Mouse (Mus musculus) myocyte (in vitro differentiated cells): ENCODE data around the gene Coro1c. TPM values are rescaled to one million over a fixed set of nuclear protein-coding genes. Genes with fewer than 3 reads are reported as not detected.

Experiments used
- H3K27me3 ChIP-seq: one replicate; pipeline ENCODE4 v1.6.1; 2011; ENCODE audit not compliant: control insufficient read depth, insufficient read depth, insufficient read length
- H3K36me3 ChIP-seq: one replicate; pipeline ENCODE4 v1.6.1; 2011; ENCODE audit not compliant: control insufficient read depth, insufficient read depth
- H3K4me2 ChIP-seq: one replicate; pipeline ENCODE4 v1.6.1; 2011; ENCODE audit warnings: low read depth, control low read depth
- H3K4me3 ChIP-seq: one replicate; pipeline ENCODE4 v1.5.1; 2011; ENCODE audit warnings: mild to moderate bottlenecking, control low read depth, moderate library complexity
- H3K79me2 ChIP-seq: one replicate; pipeline ENCODE4 v1.6.1; 2011; ENCODE audit not compliant: control insufficient read depth, insufficient read depth
- H3ac ChIP-seq: one replicate; pipeline ENCODE4 v1.6.1; 2011; ENCODE audit not compliant: control insufficient read depth, insufficient read length
- CEBPB ChIP-seq: IDR thresholded peaks from 2 replicates; pipeline ENCODE4 v1.6.1; 2011; ENCODE audit warnings: mild to moderate bottlenecking, moderate library complexity; ENCODE audit not compliant: poor library complexity, insufficient read depth, severe bottlenecking
- E2F4 ChIP-seq: IDR thresholded peaks from one replicate; pipeline ENCODE4 v1.6.1; 2011; ENCODE audit warnings: mild to moderate bottlenecking, control low read depth, moderate library complexity; ENCODE audit not compliant: insufficient read depth
- MAX ChIP-seq: IDR thresholded peaks from one replicate; pipeline ENCODE4 v1.6.1; 2011; ENCODE audit warnings: low read depth, mild to moderate bottlenecking, control low read depth
- MYOD1 ChIP-seq, 3 experiments: IDR thresholded peaks; one replicate each; pipeline ENCODE4 v1.6.1; 2011; ENCODE audit warnings: control low read depth in 2 of 3, low read depth in 2 of 3, mild to moderate bottlenecking in 2 of 3, moderate library complexity in 1 of 3; ENCODE audit not compliant: insufficient read length in 2 of 3, control insufficient read depth in 1 of 3
- MYOG ChIP-seq, 3 experiments: IDR thresholded peaks; one replicate each; pipeline ENCODE4 v1.6.1; 2011; ENCODE audit warnings: control low read depth in 2 of 3, low read depth in 2 of 3, mild to moderate bottlenecking in 2 of 3; ENCODE audit not compliant: insufficient read length in 2 of 3, control insufficient read depth in 1 of 3, insufficient read depth in 1 of 3
- POLR2A ChIP-seq: IDR thresholded peaks from one replicate; pipeline ENCODE4 v1.6.1; 2011; ENCODE audit warnings: low read depth, mild to moderate bottlenecking, control low read depth, moderate library complexity; ENCODE audit not compliant: insufficient read length
- POLR2AphosphoS2 ChIP-seq: IDR thresholded peaks from one replicate; pipeline ENCODE4 v1.6.1; 2011; ENCODE audit warnings: low read depth, control low read depth; ENCODE audit not compliant: insufficient read length
- REST ChIP-seq: IDR thresholded peaks from one replicate; pipeline ENCODE4 v1.6.1; 2011; ENCODE audit warnings: mild to moderate bottlenecking, control low read depth, moderate library complexity; ENCODE audit not compliant: insufficient read depth, insufficient read length
- SRF ChIP-seq: IDR thresholded peaks from one replicate; pipeline ENCODE4 v1.6.1; 2011; ENCODE audit warnings: low read depth; ENCODE audit not compliant: control insufficient read depth, insufficient read length
- TCF12 ChIP-seq: IDR thresholded peaks from one replicate; pipeline ENCODE4 v1.6.1; 2011; ENCODE audit warnings: mild to moderate bottlenecking, control low read depth; ENCODE audit not compliant: poor library complexity, insufficient read depth, severe bottlenecking
- TCF3 ChIP-seq: IDR thresholded peaks from one replicate; pipeline ENCODE4 v1.6.1; 2011; ENCODE audit warnings: low read depth, control low read depth; ENCODE audit not compliant: insufficient read length
- USF1 ChIP-seq: IDR thresholded peaks from one replicate; pipeline ENCODE4 v1.6.1; 2011; ENCODE audit warnings: low read depth, mild to moderate bottlenecking, control low read depth, moderate library complexity
- polyA plus RNA-seq: library from polyadenylated mRNA; unstranded; fragments of >200 nt; fragmentation: generic; extraction: Trizol; gene quantifications from one replicate; pipeline ENCODE4 v1.2.1, GENCODE M21; 2012; ENCODE audit warnings: missing spikeins

Gene Coro1c
- polyA plus RNA-seq, 1 experiment, result 58.9 TPM

DNA sequence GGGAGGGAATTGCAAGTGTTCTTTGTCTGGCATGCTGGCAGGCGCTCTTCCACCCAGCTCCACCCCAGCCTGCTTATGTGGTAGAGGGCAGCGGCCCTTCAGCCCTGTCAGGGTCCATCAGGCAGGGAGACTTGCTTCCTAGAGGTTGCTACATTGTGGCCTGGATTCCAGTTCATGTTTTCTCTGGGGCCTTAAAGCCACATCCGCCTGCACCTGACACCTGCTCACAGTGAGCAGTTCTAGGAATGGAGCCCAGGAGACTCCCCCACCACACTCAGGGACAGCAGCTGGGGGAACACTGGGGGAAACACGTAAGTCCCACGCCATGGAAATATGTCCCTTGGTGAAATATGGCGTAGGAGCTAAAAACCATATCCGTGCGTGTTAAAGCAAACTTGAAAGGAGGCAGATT, 76.1 kb downstream of the Coro1c start, which contains the start of gene Selplg:
Selplg (minus strand) TSS at position 155 of the 412 bp plus-strand sequence.
- Histone ChIP-seq H3ac (no peak within 1 kb of the TSS), H3K27me3 (no peaks in the 10 kb centered on the region), H3K4me3 (no peak within 1 kb of the TSS), H3K79me2 (no peaks in the 10 kb centered on the region), H3K4me2 (no peak within 1 kb of the TSS), H3K36me3 (no peaks in the 10 kb centered on the region)
- TF ChIP-seq POLR2A (no peak), USF1 (no peak), REST (no peak)

DNA sequence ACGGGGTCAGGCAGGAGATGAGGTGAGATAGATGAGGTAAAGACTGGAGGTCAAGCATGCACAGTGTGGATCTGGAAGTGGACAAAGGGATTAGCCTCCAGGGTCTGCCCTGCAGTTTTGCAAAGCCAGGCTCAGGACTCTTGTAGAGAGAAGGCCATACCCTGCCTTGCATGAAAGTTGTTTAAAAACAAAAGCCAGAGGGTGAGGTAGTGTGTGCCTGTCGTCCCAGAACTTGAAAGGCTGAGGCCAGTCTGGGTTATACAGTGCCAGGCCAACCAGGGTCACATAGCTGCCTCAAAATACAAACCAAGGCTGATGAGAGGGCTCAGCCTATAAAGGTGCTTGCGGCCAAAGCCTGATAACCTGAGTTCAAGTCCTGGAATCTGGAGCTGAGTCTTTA, 76.8 kb downstream of the Coro1c start:
- Histone ChIP-seq H3K79me2 (no peaks in the 10 kb centered on the region), H3K4me2 (no peak overlapping the region), H3K27me3 (no peaks in the 10 kb centered on the region), H3K4me3 (no peak overlapping the region), H3K36me3 (no peaks in the 10 kb centered on the region), H3ac (no peak overlapping the region)
- TF ChIP-seq MAX, result no peak
- TF ChIP-seq REST, result no peak

DNA sequence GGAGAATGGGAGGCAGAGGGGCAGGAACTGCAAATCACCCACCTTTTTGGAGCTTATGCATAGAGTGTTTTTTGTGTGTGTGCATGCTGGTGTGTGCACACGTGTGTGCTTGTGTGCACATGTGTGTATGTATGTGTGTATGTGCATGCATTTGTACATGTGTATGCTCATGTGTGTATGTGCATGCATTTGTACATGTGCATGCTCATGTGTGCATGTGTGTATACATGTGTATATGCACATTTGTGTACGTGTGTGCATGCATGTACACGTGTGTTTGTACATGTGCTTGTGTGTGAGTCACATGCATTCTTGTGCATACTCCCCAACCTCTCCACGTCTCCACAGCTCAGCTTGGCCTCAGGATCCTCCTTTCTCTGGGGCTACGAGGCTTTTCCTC, 77.8 kb downstream of the Coro1c start:
- no peak overlapping the region for H3ac ChIP-seq
- TF ChIP-seq MAX (no peak), TCF3 (no peak), TCF12 (no peak), MYOD1 (IDR thresholded peaks at IDR 0.05; ENCODE audit: control insufficient read depth in 1 of 3, insufficient read length in 2 of 3, low read depth in 2 of 3) (no peak), CEBPB (no peak)
- no peaks in the 10 kb centered on the region for H3K27me3 ChIP-seq

DNA sequence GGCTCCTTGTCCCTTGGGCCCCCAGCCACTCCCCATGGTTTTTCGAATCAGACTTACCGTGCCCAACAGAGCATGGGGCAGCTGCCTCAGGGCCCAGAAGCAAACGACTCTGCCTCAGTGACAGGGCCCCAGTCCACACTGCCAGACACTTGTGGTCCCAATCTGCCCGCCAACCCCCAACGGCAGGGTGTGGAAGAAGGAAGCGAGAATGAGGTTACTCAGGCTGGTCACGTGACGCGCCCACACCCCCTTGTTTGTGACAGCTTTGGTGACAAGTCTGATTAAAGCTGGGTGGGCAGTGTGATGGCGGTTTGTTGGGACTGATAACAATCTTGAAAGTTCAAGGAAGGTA, 78.3 kb downstream of the Coro1c start:
- Histone ChIP-seq H3K79me2 (no peaks in the 10 kb centered on the region), H3ac (no peak overlapping the region), H3K4me3 (no peak overlapping the region), H3K27me3 (no peaks in the 10 kb centered on the region), H3K36me3 (no peaks in the 10 kb centered on the region), H3K4me2 (no peak overlapping the region)
- TF ChIP-seq TCF12 (no peak), POLR2A (no peak), E2F4 (no peak), CEBPB (no peak)

More for the DNA sequence above, 77.8 kb downstream of the Coro1c start:
- Histone ChIP-seq H3K4me2 (no peak overlapping the region), H3K79me2 (no peaks in the 10 kb centered on the region), H3K4me3 (no peak overlapping the region), H3K36me3 (no peaks in the 10 kb centered on the region)

DNA sequence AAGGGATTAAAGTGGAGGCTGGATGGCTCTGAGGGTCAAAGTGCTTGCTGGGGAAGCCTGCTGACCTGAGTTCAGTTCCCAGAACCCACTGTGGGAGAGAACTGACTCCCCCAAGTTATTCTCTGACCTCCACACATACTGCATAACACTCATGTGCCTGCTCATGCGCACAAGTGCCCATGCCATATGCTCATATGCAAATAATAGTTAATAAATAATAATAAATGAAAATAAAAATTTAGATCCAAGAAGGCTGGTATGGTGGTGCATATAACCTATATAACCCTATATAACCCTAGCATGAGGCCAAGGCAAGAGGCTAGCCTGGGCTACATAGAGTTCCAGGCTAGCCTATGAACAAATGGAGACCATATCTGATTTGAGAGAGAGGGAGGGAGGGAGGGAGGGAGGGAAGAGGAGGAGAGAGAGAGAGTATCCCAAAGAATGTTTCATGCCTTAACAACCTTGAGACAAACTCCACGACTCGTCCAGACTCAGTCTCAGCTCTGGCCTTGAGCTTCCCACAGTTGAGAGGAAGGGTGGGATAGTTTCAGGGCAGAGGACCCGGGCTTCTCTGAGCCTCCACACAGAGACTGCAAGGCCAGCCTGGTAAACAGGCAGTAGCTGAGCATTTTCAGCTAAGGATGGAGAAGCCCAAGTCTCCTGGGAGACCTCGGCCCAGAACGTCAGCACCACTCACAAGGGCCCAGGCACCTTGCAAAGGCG, 78.8 kb downstream of the Coro1c start:
- TF ChIP-seq CEBPB, result no peak
- TF ChIP-seq MYOD1 (IDR thresholded peaks at IDR 0.05; ENCODE audit: control insufficient read depth in 1 of 3, insufficient read length in 2 of 3, low read depth in 2 of 3), result no peak
- no peak for TF ChIP-seq SRF
- TF ChIP-seq POLR2A, result no peak
- no peak for TF ChIP-seq TCF3
- TF ChIP-seq TCF12, result no peak
- no peak for TF ChIP-seq USF1
- no peak for TF ChIP-seq REST
- TF ChIP-seq MAX, result no peak
- TF ChIP-seq MYOG (IDR thresholded peaks at IDR 0.05; ENCODE audit: control insufficient read depth in 1 of 3, insufficient read depth in 1 of 3, insufficient read length in 2 of 3, low read depth in 2 of 3), result no peak
- TF ChIP-seq E2F4, result no peak
- TF ChIP-seq POLR2AphosphoS2, result no peak
- H3K4me3 ChIP-seq, result no peak overlapping the region

DNA sequence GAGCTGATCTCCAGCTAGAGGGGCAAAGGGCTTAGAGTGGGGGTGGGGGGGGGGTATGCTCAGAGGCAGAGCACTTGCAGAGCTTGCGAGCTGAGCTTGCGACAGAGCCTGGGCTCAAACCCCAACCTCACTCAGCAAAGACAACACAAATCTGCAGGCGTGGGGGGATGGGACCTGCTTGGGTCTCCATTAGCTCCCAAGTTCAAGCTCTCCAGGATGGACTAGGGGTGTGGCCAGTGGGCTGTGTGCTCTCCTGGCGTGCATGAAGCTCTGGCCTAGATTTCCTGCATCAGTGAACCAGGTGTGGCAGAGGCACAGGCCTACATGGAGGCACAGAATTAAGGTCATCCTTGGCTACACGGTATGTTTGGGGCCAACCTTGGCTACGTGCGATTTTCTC, 80.1 kb downstream of the Coro1c start:
- Histone ChIP-seq H3ac (no peak overlapping the region), H3K4me3 (no peak overlapping the region), H3K79me2 (no peaks in the 10 kb centered on the region), H3K4me2 (no peak overlapping the region), H3K36me3 (no peaks in the 10 kb centered on the region), H3K27me3 (peaks cover 7% of the 10 kb centered on the region)
- no peak for TF ChIP-seq E2F4
- no peak for TF ChIP-seq CEBPB

More for the DNA sequence above, 78.8 kb downstream of the Coro1c start:
- peaks cover 2% of the 10 kb centered on the region for H3K27me3 ChIP-seq
- H3K36me3 ChIP-seq, result no peaks in the 10 kb centered on the region
- H3K79me2 ChIP-seq, result no peaks in the 10 kb centered on the region
- H3K4me2 ChIP-seq, result no peak overlapping the region
- H3ac ChIP-seq, result no peak overlapping the region
